Mouse (Mus musculus): ENCODE measurements around the gene Nudc. TPM values are rescaled to one million over a fixed set of nuclear protein-coding genes. Genes with fewer than 3 reads are reported as not detected.
A peak's percentile ranks its signal among the peaks of the same experiment; 100 is the strongest.

Nudc gene
- polyA plus RNA-seq, 1 experiment: 51.9 TPM

GRCm38 (mm10) chr4:133495711-133496110 is 50.1 kb downstream of the Nudc start:
- DNase-seq: no peak
- 47% methylated on average over 7 of the region's 7 CpGs for WGBS
- Histone ChIP-seq H3K4me3 (ENCODE audit: control insufficient read depth, insufficient read depth, low read length) (no peak overlapping the region), H3K27ac (ENCODE audit: control insufficient read depth, insufficient read depth, low read length) (no peak overlapping the region), H3K36me3 (ENCODE audit: control insufficient read depth, insufficient read depth, low read length) (no peaks in the 10 kb centered on the region), H3K27me3 (ENCODE audit: control insufficient read depth, insufficient read depth, low read length) (peaks cover 21% of the 10 kb centered on the region), H3K4me1 (replicated peaks; ENCODE audit: control insufficient read depth, insufficient read depth, low read length) (peaks cover 22% of the 10 kb centered on the region)
- TF ChIP-seq POLR2A (IDR thresholded peaks at IDR 0.05; ENCODE audit: control insufficient read depth, extremely low read depth, insufficient read depth, low read length, poor library complexity) (no peak), CTCF (IDR thresholded peaks at IDR 0.05; ENCODE audit: borderline replicate concordance, control insufficient read depth, extremely low read depth, insufficient read depth, low read length, poor library complexity) (no peak)

GRCm38 (mm10) chr4:133494867-133495266 is 50.9 kb downstream of the Nudc start:
- no peaks in the 10 kb centered on the region for H3K36me3 ChIP-seq (ENCODE audit: control insufficient read depth, insufficient read depth, low read length)
- 67% methylated on average over 4 of the region's 4 CpGs for whole genome bisulfite sequencing
- peaks cover 21% of the 10 kb centered on the region for H3K27me3 ChIP-seq (ENCODE audit: control insufficient read depth, insufficient read depth, low read length)
- no peak overlapping the region for H3K27ac ChIP-seq (ENCODE audit: control insufficient read depth, insufficient read depth, low read length)
- no peak for DNase-seq
- peaks cover 22% of the 10 kb centered on the region for H3K4me1 ChIP-seq (replicated peaks; ENCODE audit: control insufficient read depth, insufficient read depth, low read length)
- TF ChIP-seq POLR2A (IDR thresholded peaks at IDR 0.05; ENCODE audit: control insufficient read depth, extremely low read depth, insufficient read depth, low read length, poor library complexity) (no peak), CTCF (IDR thresholded peaks at IDR 0.05; ENCODE audit: borderline replicate concordance, control insufficient read depth, extremely low read depth, insufficient read depth, low read length, poor library complexity) (no peak)
- H3K4me3 ChIP-seq (ENCODE audit: control insufficient read depth, insufficient read depth, low read length): no peak overlapping the region

- peak; percentile 89 for DNase-seq
- Histone ChIP-seq H3K4me3 (ENCODE audit: control insufficient read depth, insufficient read depth, low read length) (peak overlapping the region; percentile 39), H3K27me3 (ENCODE audit: control insufficient read depth, insufficient read depth, low read length) (peaks cover 21% of the 10 kb centered on the region), H3K36me3 (ENCODE audit: control insufficient read depth, insufficient read depth, low read length) (no peaks in the 10 kb centered on the region), H3K4me1 (replicated peaks; ENCODE audit: control insufficient read depth, insufficient read depth, low read length) (peaks cover 22% of the 10 kb centered on the region), H3K27ac (ENCODE audit: control insufficient read depth, insufficient read depth, low read length) (no peak overlapping the region)
- TF ChIP-seq CTCF (IDR thresholded peaks at IDR 0.05; ENCODE audit: borderline replicate concordance, control insufficient read depth, extremely low read depth, insufficient read depth, low read length, poor library complexity) (peak; percentile 89), POLR2A (IDR thresholded peaks at IDR 0.05; ENCODE audit: control insufficient read depth, extremely low read depth, insufficient read depth, low read length, poor library complexity) (0 out of 2 replicates have a peak, but pooled peaks have one; percentile 20)
- 3% methylated on average over 12 of the region's 12 CpGs for WGBS
These were observed 51.4 kb downstream of the Nudc start for GRCm38 (mm10) chr4:133494432-133494831.

- H3K4me1 ChIP-seq (replicated peaks; ENCODE audit: control insufficient read depth, insufficient read depth, low read length): peaks cover 22% of the 10 kb centered on the region
- DNase-seq: no peak
- no peak for TF ChIP-seq POLR2A (IDR thresholded peaks at IDR 0.05; ENCODE audit: control insufficient read depth, extremely low read depth, insufficient read depth, low read length, poor library complexity)
- TF ChIP-seq CTCF (IDR thresholded peaks at IDR 0.05; ENCODE audit: borderline replicate concordance, control insufficient read depth, extremely low read depth, insufficient read depth, low read length, poor library complexity): no peak
- WGBS: 17% methylated on average over 10 of the region's 12 CpGs
- H3K27ac ChIP-seq (ENCODE audit: control insufficient read depth, insufficient read depth, low read length): no peak overlapping the region; the same call in 1 of the 2 replicates
- no peaks in the 10 kb centered on the region for H3K36me3 ChIP-seq (ENCODE audit: control insufficient read depth, insufficient read depth, low read length)
- peak overlapping the region; percentile 39; the same call in 1 of the 2 replicates for H3K4me3 ChIP-seq (ENCODE audit: control insufficient read depth, insufficient read depth, low read length)
- H3K27me3 ChIP-seq (ENCODE audit: control insufficient read depth, insufficient read depth, low read length): peaks cover 21% of the 10 kb centered on the region
These were observed 51.9 kb downstream of the Nudc start for GRCm38 (mm10) chr4:133493895-133494294.

GRCm38 (mm10) chr4:133491800-133492199 is 54.0 kb downstream of the Nudc start:
- Histone ChIP-seq H3K4me3 (ENCODE audit: control insufficient read depth, insufficient read depth, low read length) (no peak overlapping the region), H3K36me3 (ENCODE audit: control insufficient read depth, insufficient read depth, low read length) (no peaks in the 10 kb centered on the region), H3K27me3 (ENCODE audit: control insufficient read depth, insufficient read depth, low read length) (peaks cover 5% of the 10 kb centered on the region; the same call in 1 of the 2 replicates), H3K4me1 (replicated peaks; ENCODE audit: control insufficient read depth, insufficient read depth, low read length) (peaks cover 5% of the 10 kb centered on the region), H3K27ac (ENCODE audit: control insufficient read depth, insufficient read depth, low read length) (no peak overlapping the region)
- 76% methylated on average over 10 of the region's 10 CpGs for WGBS
- no peak for DNase-seq
- TF ChIP-seq POLR2A (IDR thresholded peaks at IDR 0.05; ENCODE audit: control insufficient read depth, extremely low read depth, insufficient read depth, low read length, poor library complexity) (no peak), CTCF (IDR thresholded peaks at IDR 0.05; ENCODE audit: borderline replicate concordance, control insufficient read depth, extremely low read depth, insufficient read depth, low read length, poor library complexity) (no peak)

GRCm38 (mm10) chr4:133489489-133490245 is 56.1 kb downstream of the Nudc start:
- H3K4me1 ChIP-seq (replicated peaks; ENCODE audit: control insufficient read depth, insufficient read depth, low read length): peaks cover 5% of the 10 kb centered on the region
- H3K4me3 ChIP-seq (ENCODE audit: control insufficient read depth, insufficient read depth, low read length): no peak overlapping the region
- no peak overlapping the region for H3K27ac ChIP-seq (ENCODE audit: control insufficient read depth, insufficient read depth, low read length)
- DNase-seq: no peak
- H3K36me3 ChIP-seq (ENCODE audit: control insufficient read depth, insufficient read depth, low read length): no peaks in the 10 kb centered on the region
- WGBS: 85% methylated on average over 4 of the region's 4 CpGs
- TF ChIP-seq POLR2A (IDR thresholded peaks at IDR 0.05; ENCODE audit: control insufficient read depth, extremely low read depth, insufficient read depth, low read length, poor library complexity): no peak
- TF ChIP-seq CTCF (IDR thresholded peaks at IDR 0.05; ENCODE audit: borderline replicate concordance, control insufficient read depth, extremely low read depth, insufficient read depth, low read length, poor library complexity): no peak
- H3K27me3 ChIP-seq (ENCODE audit: control insufficient read depth, insufficient read depth, low read length): peaks cover 3% of the 10 kb centered on the region; the same call in 1 of the 2 replicates

All from thymus, adult 2 months (tissue).